Mouse (Mus musculus) left cerebral cortex, postnatal 36 days (tissue): ENCODE data around the gene Olfr391-ps. TPM values are rescaled to one million over a fixed set of nuclear protein-coding genes. Genes with fewer than 3 reads are reported as not detected.

Source experiments
- DNase-seq, 2 experiments: peaks; one replicate each; pipeline ENCODE4 v3.0.0; 2021 to 2022; ENCODE audit warnings: low spot score in 2 of 2, mixed read lengths in 1 of 2
- intact Hi-C: fragments of 180-260 bp; cut with DNase I; formaldehyde crosslinking; loops from one replicate; pipeline ENCODE4 v1.15.1; 2025
- total RNA-seq, 2 experiments: library from RNA; stranded (reverse); gene quantifications; 2 replicates each; pipeline ENCODE4 v1.2.3; 2021

Olfr391-ps gene
- total RNA-seq: not detected

GRCm38 (mm10) chr11:73802952-73803351 is at the start of gene Olfr391-ps:
Olfr391-ps (minus strand) TSS chr11:73803052.
- no peak for DNase-seq
- intact Hi-C loops: no loop called here

- no peak for DNase-seq
- intact Hi-C loops: no loop called here
These were observed 48.5 kb upstream of the Olfr391-ps start, which contains the start of gene Olfr393 for GRCm38 (mm10) chr11:73851354-73851753. Olfr393 (minus strand) TSS chr11:73851454.

GRCm38 (mm10) chr11:73816949-73817348 is 14.1 kb upstream of the Olfr391-ps start, which contains the start of gene Olfr392:
Olfr392 (minus strand) TSS chr11:73817049.
- intact Hi-C loops: no loop called here
- no peak for DNase-seq

- DNase-seq: no peak
- intact Hi-C loops: no loop called here
These were observed 20.2 kb downstream of the Olfr391-ps start, which contains the start of gene Olfr390 for GRCm38 (mm10) chr11:73782664-73783063. Olfr390 (plus strand) TSS chr11:73782964.

DNA sequence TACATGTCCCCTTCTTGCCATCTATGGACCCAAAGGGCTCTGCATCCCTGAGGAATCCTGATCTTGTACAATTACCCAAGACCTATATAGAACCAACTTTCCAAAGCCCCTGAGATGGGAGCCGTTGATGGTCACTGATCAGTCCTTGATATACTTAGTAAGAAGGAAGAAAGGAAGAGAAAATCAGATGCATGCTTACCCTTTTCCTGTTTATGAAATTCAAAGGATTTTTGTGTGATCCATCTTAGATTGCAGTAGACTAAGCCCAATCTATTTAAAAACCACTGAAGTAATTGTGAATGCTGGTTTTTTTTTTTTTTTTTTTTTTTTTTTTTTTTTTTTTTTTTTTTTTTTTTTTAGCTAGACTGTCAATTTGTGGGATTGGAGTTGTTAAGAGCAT is 22.2 kb downstream of the Olfr391-ps start, which contains the start of gene Olfr389:
TSS of gene Olfr389 (minus strand) at position 101 of the 400 bp plus-strand sequence.
- no peak for DNase-seq
- intact Hi-C loops: no loop called here

DNA sequence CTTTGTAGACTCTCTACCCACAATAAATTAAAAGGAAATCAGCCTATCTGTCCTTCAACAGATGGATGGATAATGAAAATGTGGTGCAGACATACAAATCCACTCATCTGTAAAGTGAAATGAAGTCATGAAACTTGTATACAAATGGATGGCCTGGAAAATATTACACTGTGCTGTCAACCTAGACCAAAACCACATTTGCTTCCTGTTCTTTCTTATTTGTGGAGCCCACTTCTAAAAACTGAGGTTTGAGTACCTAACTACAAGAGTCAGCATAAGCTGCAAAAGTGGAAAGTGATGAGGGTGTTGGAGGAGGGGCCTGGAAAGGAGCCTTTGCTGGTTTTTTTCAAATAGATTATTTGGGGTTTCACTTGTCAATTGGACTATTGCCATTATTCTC is 43.7 kb downstream of the Olfr391-ps start:
- no peak for DNase-seq
- intact Hi-C loops: no loop called here

Other genes with a start within 250 kb of the Olfr391-ps start
- gene Olfr385, start 210.0 kb downstream of the Olfr391-ps start, total RNA-seq: not detected
- gene Olfr384, start 204.5 kb downstream of the Olfr391-ps start, total RNA-seq: not detected
- not detected for gene Zfp735, start 114.3 kb downstream of the Olfr391-ps start, total RNA-seq
- gene Olfr389, start 22.3 kb downstream of the Olfr391-ps start, total RNA-seq: not detected
- gene Olfr390, start 20.1 kb downstream of the Olfr391-ps start, total RNA-seq: not detected
- not detected for gene Olfr392, start 14.0 kb upstream of the Olfr391-ps start, total RNA-seq
- not detected for gene Olfr393, start 48.4 kb upstream of the Olfr391-ps start, total RNA-seq
- not detected for gene Olfr394, start 87.7 kb upstream of the Olfr391-ps start, total RNA-seq
- gene Olfr395, start 106.2 kb upstream of the Olfr391-ps start, total RNA-seq: not detected
- gene Olfr23, start 133.6 kb upstream of the Olfr391-ps start, total RNA-seq: not detected
- not detected for gene Olfr397, start 157.8 kb upstream of the Olfr391-ps start, total RNA-seq
- not detected for gene Olfr398, start 187.4 kb upstream of the Olfr391-ps start, total RNA-seq